Mouse (Mus musculus): Measurements from ENCODE around the gene Olfr1351.

- TF ChIP-seq POLR2A (IDR thresholded peaks at IDR 0.05; ENCODE audit: borderline replicate concordance, extremely low read depth, insufficient read depth, insufficient read length, poor library complexity, severe bottlenecking) (no peak), CTCF (IDR thresholded peaks at IDR 0.05; ENCODE audit: borderline replicate concordance, extremely low read depth, insufficient read depth, insufficient read length) (no peak)
Measured at GRCm38 (mm10) chr10:78980750-78981149, 31.5 kb upstream of the Olfr1351 start, which contains the start of gene Olfr1352.

Data from brain, embryonic 14.5 days (tissue).